ENCODE assay signal across 10 mouse cellular contexts in genomic region chr4:122910577-122910976, GRCm38 (mm10). TPM values are rescaled to one million over a fixed set of nuclear protein-coding genes. Genes with fewer than 3 reads are reported as not detected.
DNase-seq lines count a peak whose midpoint lies in the region; ATAC-seq and TF ChIP-seq lines count a peak whose summit lies in the region.
"Had no signal": no experiment of that assay in that cellular context is flagged by ENCODE, and none has a peak within 500 bp of the region (broad histone marks: within the 10 kb centered on the region; RNA-seq: fewer than 3 reads in every experiment).

No protein-coding gene starts in this region.

- no peak overlapping the region for H3K4me3 ChIP-seq in kidney, adult 2 months (ENCODE audit: insufficient read depth, low read depth, low read length)
- no peak overlapping the region for H3K4me3 ChIP-seq in kidney, embryonic 16.5 days (ENCODE audit: low read length)
- no peak overlapping the region for H3K4me3 ChIP-seq in G1E (ENCODE audit: low read depth, low read length)
- H3K4me3 ChIP-seq: myocyte had no signal

- H3K4me1 ChIP-seq in kidney, adult 2 months (ENCODE audit: control insufficient read depth, insufficient read depth, low read length): no peaks in the 10 kb centered on the region
- no peaks in the 10 kb centered on the region for H3K4me1 ChIP-seq in kidney, embryonic 16.5 days (ENCODE audit: insufficient read depth, low read length)
- H3K4me1 ChIP-seq in G1E (ENCODE audit: insufficient read depth, low read depth, low read length): no peaks in the 10 kb centered on the region

- H3K27ac ChIP-seq in kidney, adult 2 months (ENCODE audit: insufficient read depth, low read depth, low read length): no peak overlapping the region
- H3K27ac ChIP-seq in kidney, embryonic 16.5 days (ENCODE audit: low read length): no peak overlapping the region

- no peak overlapping the region for H3K4me2 ChIP-seq in kidney, embryonic 16.5 days (replicated peaks; ENCODE audit: low read depth, low read length)

- 51% methylated on average over 6 of the region's 6 CpGs for WGBS in kidney, adult 2 months
- 50% methylated on average over 6 of the region's 6 CpGs for WGBS in kidney, embryonic 16.5 days

- no peak for TF ChIP-seq POLR2A in kidney, adult 2 months (IDR thresholded peaks at IDR 0.05; ENCODE audit: low read depth, low read length)

- no peaks in the 10 kb centered on the region for H3K36me3 ChIP-seq in kidney, adult 2 months (ENCODE audit: control insufficient read depth, insufficient read depth, low read length)
- H3K36me3 ChIP-seq in kidney, embryonic 16.5 days (ENCODE audit: insufficient read depth, low read length): no peaks in the 10 kb centered on the region
- H3K36me3 ChIP-seq in G1E (replicated peaks): no peaks in the 10 kb centered on the region

- ATAC-seq in kidney, embryonic 16.5 days (ENCODE audit: low FRiP score, low TSS enrichment): no peak
- ATAC-seq in G1E (ENCODE audit: extremely low read depth, insufficient number of reproducible peaks, low FRiP score, poor library complexity, severe bottlenecking): peak; percentile 40; the same call in 1 of the 2 replicates
- no peak for ATAC-seq in cerebellum, adult (ENCODE audit: insufficient number of reproducible peaks, low FRiP score, low TSS enrichment)

- H3K27me3 ChIP-seq in kidney, adult 2 months (replicated peaks; ENCODE audit: control insufficient read depth, insufficient read depth, low read length): no peaks in the 10 kb centered on the region
- no peaks in the 10 kb centered on the region for H3K27me3 ChIP-seq in kidney, embryonic 16.5 days (ENCODE audit: insufficient read depth, low read length)
- no peaks in the 10 kb centered on the region for H3K27me3 ChIP-seq in G1E (ENCODE audit: insufficient read depth, low read length)

- no peak overlapping the region for H3K9ac ChIP-seq in kidney, embryonic 16.5 days (replicated peaks; ENCODE audit: low read length)

- peaks cover 11% of the 10 kb centered on the region; the same call in 1 of the 2 replicates for H3K9me3 ChIP-seq in kidney, embryonic 16.5 days (ENCODE audit: low read length)
- peaks cover 7% of the 10 kb centered on the region; the same call in 1 of the 2 replicates for H3K9me3 ChIP-seq in G1E (replicated peaks)

- TF ChIP-seq CTCF in kidney, adult 2 months (conservative IDR thresholded peaks at IDR 0.05; ENCODE audit: insufficient read depth, insufficient read length, low read depth, low read length): peak; percentile 59
- peak; percentile 50; the same call in 1 of the 2 replicates for TF ChIP-seq CTCF in G1E (IDR thresholded peaks at IDR 0.05; ENCODE audit: low read depth, low read length)

- DNase-seq in kidney, adult 2 months: peak; percentile 20
- DNase-seq in B cell, adult 2 months: peak; percentile 66 to 67
- DNase-seq in G1E (ENCODE audit: low spot score): no peak
- DNase-seq in lung, postnatal 14 days: peak; percentile 28
- DNase-seq in layer of hippocampus, adult 9-11 months: no peak
- DNase-seq in layer of hippocampus, adult 11-12 months (ENCODE audit: low spot score): no peak
- DNase-seq: gastrocnemius, postnatal 14 days had no signal

RNA-seq across cellular contexts. Expression of gene Cap1, which starts 24.7 kb away (rescaled TPM):
- polyA plus RNA-seq in kidney, adult 2 months (2012; rRNA removed): 89.3 and 101 TPM in 2 replicates
- polyA plus RNA-seq in kidney, embryonic 16.5 days (2015; fragmentation: Nextera tagmentation; extraction: Ambion mirVana): 79.7 and 90.2 TPM in 2 replicates
- total RNA-seq in G1E (2014; fragmentation: Nextera tagmentation): 186 and 190 TPM in 2 replicates
- total RNA-seq in G1E (2017): 230 and 256 TPM in 2 replicates
- polyA plus RNA-seq in G1E (2012): 21.1 and 28.2 TPM in 2 replicates

RNA-seq across cellular contexts. Expression of gene Mfsd2a, which starts 50.4 kb away (rescaled TPM):
- 27.6 and 43.9 TPM in 2 replicates for polyA plus RNA-seq in kidney, adult 2 months (2012; rRNA removed)
- polyA plus RNA-seq in kidney, embryonic 16.5 days (2015; fragmentation: Nextera tagmentation; extraction: Ambion mirVana): 3.1 and 3.4 TPM in 2 replicates
- total RNA-seq in G1E (2014; fragmentation: Nextera tagmentation) (not detected in 2 replicates), G1E (2017) (0.06 and 0.11 TPM in 2 replicates)
- not detected in 2 replicates for polyA plus RNA-seq in G1E (2012)

Comparison
In these comparisons a context has a peak if more than half of its experiments do, and no peak if none do; other contexts are left out.
1. DNase-seq: peak in kidney, adult 2 months (single experiment), B cell, adult 2 months (2 of 2) and lung, postnatal 14 days (single experiment); none in G1E (single experiment), layer of hippocampus, adult 9-11 months (single experiment) and layer of hippocampus, adult 11-12 months (single experiment).